Mouse (Mus musculus) intestine, embryonic 15.5 days (tissue): ENCODE measurements around the gene Plin1. TPM values are rescaled to one million over a fixed set of nuclear protein-coding genes. Genes with fewer than 3 reads are reported as not detected.
A peak's percentile ranks its signal among the peaks of the same experiment; 100 is the strongest.

Experiments
- ATAC-seq: fragments of 200-750 bp; cut with Nextera tagmentation; 2 replicates; pipeline ENCODE4 v1.8.0; 2017; ENCODE audit warnings: moderate TSS enrichment, moderate library complexity
- H3K27ac ChIP-seq: fragments of 300-500 bp; sonication (generic); 2 replicates; pipeline ENCODE4 v1.5.1; 2015; ENCODE audit warnings: mild to moderate bottlenecking, inconsistent platforms
- H3K27me3 ChIP-seq: fragments of 300-500 bp; sonication (generic); replicated peaks from 2 replicates; pipeline ENCODE4 v1.6.1; 2015; ENCODE audit warnings: inconsistent platforms
- H3K36me3 ChIP-seq: fragments of 300-500 bp; sonication (generic); 2 replicates; pipeline ENCODE4 v1.6.1; 2015; ENCODE audit warnings: inconsistent platforms
- H3K4me1 ChIP-seq: fragments of 300-500 bp; sonication (generic); replicated peaks from 2 replicates; pipeline ENCODE4 v1.6.1; 2015; ENCODE audit warnings: inconsistent platforms
- H3K4me2 ChIP-seq: fragments of 300-500 bp; sonication (generic); replicated peaks from 2 replicates; pipeline ENCODE4 v1.6.1; 2015; ENCODE audit warnings: mild to moderate bottlenecking, inconsistent platforms
- H3K4me3 ChIP-seq: fragments of 300-500 bp; sonication (generic); replicated peaks from 2 replicates; pipeline ENCODE4 v1.5.1; 2015; ENCODE audit warnings: inconsistent platforms
- H3K9ac ChIP-seq: fragments of 300-500 bp; sonication (generic); 2 replicates; pipeline ENCODE4 v1.6.1; 2015; ENCODE audit warnings: inconsistent platforms
- H3K9me3 ChIP-seq: fragments of 300-500 bp; sonication (generic); 2 replicates; pipeline ENCODE4 v1.6.1; 2016; ENCODE audit warnings: inconsistent platforms
- WGBS: fragments of 180-500 bp; shearing (Covaris S2); methylation state at CpG from one replicate; pipeline ENCODE4 v1.1.7; 2015; 5-methylcytosine and 5-hydroxymethylcytosine counted together
- polyA plus RNA-seq: library from polyadenylated mRNA; unstranded; fragments of >200 nt; fragmentation: Nextera tagmentation; extraction: Ambion mirVana; gene quantifications from 2 replicates; pipeline ENCODE4 v1.2.1, GENCODE M21; 2015

The Plin1 gene
- polyA plus RNA-seq, 1 experiment from 2014 or later: not detected

- H3K27me3 ChIP-seq: no peaks in the 10 kb centered on the region; the same call in 1 of the 2 replicates
- no peak overlapping the region for H3K27ac ChIP-seq
- WGBS: 49% methylated on average over 2 of the region's 2 CpGs
- no peak for ATAC-seq
- no peaks in the 10 kb centered on the region for H3K9me3 ChIP-seq
- no peaks in the 10 kb centered on the region for H3K4me1 ChIP-seq
- no peaks in the 10 kb centered on the region for H3K36me3 ChIP-seq
- H3K4me3 ChIP-seq: no peak overlapping the region
- no peak overlapping the region for H3K9ac ChIP-seq
- no peak overlapping the region for H3K4me2 ChIP-seq
These were observed 23.6 kb upstream of the Plin1 start for GRCm38 (mm10) chr7:79756334-79756733.

- H3K9ac ChIP-seq: no peak overlapping the region
- H3K4me1 ChIP-seq: no peaks in the 10 kb centered on the region
- no peaks in the 10 kb centered on the region for H3K9me3 ChIP-seq
- H3K36me3 ChIP-seq: no peaks in the 10 kb centered on the region
- H3K4me2 ChIP-seq: no peak overlapping the region
- no peak overlapping the region for H3K27ac ChIP-seq
- H3K27me3 ChIP-seq: no peaks in the 10 kb centered on the region
- ATAC-seq: no peak
- 87% methylated on average over 6 of the region's 6 CpGs for WGBS
- H3K4me3 ChIP-seq: no peak overlapping the region
These were observed 16.8 kb upstream of the Plin1 start for GRCm38 (mm10) chr7:79749511-79749910.

GRCm38 (mm10) chr7:79747659-79748058 is 15.0 kb upstream of the Plin1 start:
- WGBS: 82% methylated on average over 6 of the region's 6 CpGs
- H3K4me2 ChIP-seq: no peak overlapping the region

GRCm38 (mm10) chr7:79744585-79744984 is 11.9 kb upstream of the Plin1 start:
- no peaks in the 10 kb centered on the region for H3K27me3 ChIP-seq
- no peaks in the 10 kb centered on the region for H3K9me3 ChIP-seq
- no peak overlapping the region for H3K4me3 ChIP-seq
- H3K27ac ChIP-seq: no peak overlapping the region
- 0 out of 2 replicates have a peak, but pooled peaks cover 2% of the 10 kb centered on the region for H3K4me1 ChIP-seq
- no peak for ATAC-seq
- no peak overlapping the region for H3K4me2 ChIP-seq
- H3K9ac ChIP-seq: no peak overlapping the region
- no peaks in the 10 kb centered on the region for H3K36me3 ChIP-seq
- WGBS: 71% methylated on average over 5 of the region's 5 CpGs

More at GRCm38 (mm10) chr7:79747659-79748058, 15.0 kb upstream of the Plin1 start:
- H3K36me3 ChIP-seq: no peaks in the 10 kb centered on the region
- no peaks in the 10 kb centered on the region for H3K9me3 ChIP-seq
- H3K27ac ChIP-seq: no peak overlapping the region
- 0 out of 2 replicates have a peak, but pooled peaks cover 2% of the 10 kb centered on the region for H3K4me1 ChIP-seq
- no peak for ATAC-seq
- no peak overlapping the region for H3K4me3 ChIP-seq
- H3K27me3 ChIP-seq: no peaks in the 10 kb centered on the region
- no peak overlapping the region for H3K9ac ChIP-seq

- H3K4me1 ChIP-seq: 0 out of 2 replicates have a peak, but pooled peaks cover 2% of the 10 kb centered on the region
- no peak for ATAC-seq
- H3K9me3 ChIP-seq: no peaks in the 10 kb centered on the region
- H3K4me3 ChIP-seq: no peak overlapping the region
- no peak overlapping the region for H3K9ac ChIP-seq
- no peaks in the 10 kb centered on the region for H3K36me3 ChIP-seq
- H3K4me2 ChIP-seq: no peak overlapping the region
- no peaks in the 10 kb centered on the region for H3K27me3 ChIP-seq
- H3K27ac ChIP-seq: no peak overlapping the region
- 76% methylated on average over 9 of the region's 9 CpGs for WGBS
These were observed 11.3 kb upstream of the Plin1 start for GRCm38 (mm10) chr7:79744051-79744450.

- Histone ChIP-seq H3K4me3 (peak within 1 kb of the TSS; percentile 60), H3K27ac (no peak within 1 kb of the TSS)
- 3% methylated on average over 46 of the region's 46 CpGs for WGBS
These were observed 10.2 kb upstream of the Plin1 start, which contains the start of the genes Pex11a and Wdr93 for GRCm38 (mm10) chr7:79742659-79743536. Pex11a (minus strand) TSS chr7:79743131. Wdr93 (plus strand) TSS chr7:79743163.

GRCm38 (mm10) chr7:79742277-79742658 is 9.6 kb upstream of the Plin1 start:
- no peaks in the 10 kb centered on the region for H3K27me3 ChIP-seq
- H3K27ac ChIP-seq: no peak overlapping the region
- ATAC-seq: no peak
- 13% methylated on average over 11 of the region's 11 CpGs for WGBS
- peak overlapping the region; percentile 87 for H3K4me2 ChIP-seq
- peak overlapping the region; percentile 60 for H3K4me3 ChIP-seq
- H3K36me3 ChIP-seq: peaks cover 3% of the 10 kb centered on the region; the same call in 1 of the 2 replicates
- H3K9me3 ChIP-seq: no peaks in the 10 kb centered on the region
- peak overlapping the region; percentile 55 for H3K9ac ChIP-seq
- H3K4me1 ChIP-seq: 0 out of 2 replicates have a peak, but pooled peaks cover 2% of the 10 kb centered on the region

More at GRCm38 (mm10) chr7:79742659-79743536, 10.2 kb upstream of the Plin1 start, which contains the start of the genes Pex11a and Wdr93:
- Histone ChIP-seq H3K4me2 (peak within 1 kb of the TSS; percentile 87), H3K36me3 (no peaks in the 10 kb centered on the region), H3K27me3 (no peaks in the 10 kb centered on the region), H3K9ac (peak within 1 kb of the TSS; percentile 55), H3K9me3 (no peaks in the 10 kb centered on the region), H3K4me1 (0 out of 2 replicates have a peak, but pooled peaks cover 2% of the 10 kb centered on the region)
- ATAC-seq: peak; percentile 95

- no peak for ATAC-seq
- Histone ChIP-seq H3K4me2 (no peak overlapping the region), H3K36me3 (peaks cover 3% of the 10 kb centered on the region; the same call in 1 of the 2 replicates), H3K4me1 (0 out of 2 replicates have a peak, but pooled peaks cover 2% of the 10 kb centered on the region), H3K4me3 (no peak overlapping the region), H3K27me3 (no peaks in the 10 kb centered on the region), H3K9me3 (no peaks in the 10 kb centered on the region), H3K9ac (no peak overlapping the region), H3K27ac (no peak overlapping the region)
- WGBS: 80% methylated on average over 4 of the region's 4 CpGs
These were observed 7.6 kb upstream of the Plin1 start for GRCm38 (mm10) chr7:79740279-79740678.

GRCm38 (mm10) chr7:79738913-79739312 is 6.2 kb upstream of the Plin1 start:
- ATAC-seq: no peak
- no peaks in the 10 kb centered on the region for H3K9me3 ChIP-seq
- no peak overlapping the region for H3K4me3 ChIP-seq
- 0 out of 2 replicates have a peak, but pooled peaks cover 9% of the 10 kb centered on the region for H3K4me1 ChIP-seq
- no peak overlapping the region for H3K27ac ChIP-seq
- no peak overlapping the region for H3K4me2 ChIP-seq
- no peaks in the 10 kb centered on the region for H3K27me3 ChIP-seq
- WGBS: 93% methylated on average over 2 of the region's 2 CpGs
- no peak overlapping the region for H3K9ac ChIP-seq
- H3K36me3 ChIP-seq: peaks cover 3% of the 10 kb centered on the region; the same call in 1 of the 2 replicates

- no peak overlapping the region for H3K4me3 ChIP-seq
- 0 out of 2 replicates have a peak, but pooled peaks cover 8% of the 10 kb centered on the region for H3K4me1 ChIP-seq
- peaks cover 3% of the 10 kb centered on the region; the same call in 1 of the 2 replicates for H3K36me3 ChIP-seq
- no peaks in the 10 kb centered on the region for H3K27me3 ChIP-seq
- no peak overlapping the region for H3K27ac ChIP-seq
- WGBS: 88% methylated on average over 14 of the region's 14 CpGs
- no peak for ATAC-seq
- H3K4me2 ChIP-seq: no peak overlapping the region
- no peak overlapping the region for H3K9ac ChIP-seq
- H3K9me3 ChIP-seq: no peaks in the 10 kb centered on the region
These were observed 3.8 kb upstream of the Plin1 start for GRCm38 (mm10) chr7:79736511-79736910.

GRCm38 (mm10) chr7:79734563-79734962 is 1.9 kb upstream of the Plin1 start:
- peak; percentile 91 for ATAC-seq
- Histone ChIP-seq H3K27ac (peak overlapping the region; percentile 32; the same call in 1 of the 2 replicates), H3K4me3 (no peak overlapping the region), H3K27me3 (no peaks in the 10 kb centered on the region), H3K36me3 (peaks cover 3% of the 10 kb centered on the region; the same call in 1 of the 2 replicates), H3K4me1 (0 out of 2 replicates have a peak, but pooled peaks cover 8% of the 10 kb centered on the region), H3K9me3 (no peaks in the 10 kb centered on the region), H3K9ac (no peak overlapping the region), H3K4me2 (0 out of 2 replicates have a peak overlapping the region, but pooled peaks have one; percentile 17)
- WGBS: 59% methylated on average over 8 of the region's 8 CpGs

GRCm38 (mm10) chr7:79731438-79731837 is 1.3 kb downstream of the Plin1 start:
- 84% methylated on average over 13 of the region's 13 CpGs for WGBS
- Histone ChIP-seq H3K4me1 (0 out of 2 replicates have a peak, but pooled peaks cover 8% of the 10 kb centered on the region), H3K4me3 (no peak overlapping the region), H3K27ac (no peak overlapping the region), H3K9ac (no peak overlapping the region), H3K36me3 (no peaks in the 10 kb centered on the region), H3K27me3 (no peaks in the 10 kb centered on the region), H3K9me3 (no peaks in the 10 kb centered on the region), H3K4me2 (no peak overlapping the region)
- ATAC-seq: no peak
